Mouse (Mus musculus) c-Kit-positive CD71-negative TER-119-negative erythroid progenitor cells, embryonic 14.5 days (primary cell): ENCODE results near the gene Rbp1.

Experiments used
- DNase-seq: peaks from one replicate; pipeline ENCODE4 v3.0.0-alpha.2; 2013; ENCODE audit warnings: low read depth

The Rbp1 gene

DNA sequence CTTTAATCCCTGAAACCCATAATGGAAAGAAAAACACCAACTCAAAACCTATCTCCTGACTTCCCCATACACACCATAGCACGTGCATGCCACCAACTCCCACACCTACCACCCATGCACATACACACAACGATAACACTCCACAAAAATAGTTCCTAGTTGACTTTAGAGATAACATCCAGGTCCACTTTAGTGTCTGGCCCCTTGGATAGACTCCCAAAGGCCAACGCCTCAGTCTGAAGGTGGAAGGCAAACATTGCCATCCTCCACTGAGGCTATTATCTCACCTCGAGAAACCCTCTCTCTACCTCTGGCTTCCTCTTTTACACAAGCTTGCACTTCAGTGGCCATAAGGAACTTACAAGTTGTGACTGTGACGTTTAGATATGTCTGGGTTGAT lies 69.5 kb downstream of the Rbp1 start:
- peak; percentile 8 for DNase-seq

- DNase-seq, result no peak
Measured at GRCm38 (mm10) chr9:98492821-98493220, 70.1 kb downstream of the Rbp1 start.
